Mouse (Mus musculus): ENCODE measurements around the gene Zcwpw1.
"Not testable (repeated sequence)": the region's sequence is repeated elsewhere in the genome, so short reads cannot be mapped to it uniquely, and the experiment has no call there.

Gene Zcwpw1
- long read RNA-seq, experiment 1, partial matches to known transcripts, result 0 of 1 reads
- long read RNA-seq, experiment 1, other reads (novel, unspliced or antisense), result 1 of 1 reads
- long read RNA-seq, experiment 2, partial matches to known transcripts, result 1 of 2 reads
- long read RNA-seq, experiment 2, other reads (novel, unspliced or antisense), result 1 of 2 reads

- intact Hi-C loops (cut with DNase I), result no loop called here
Observed at GRCm38 (mm10) chr5:137787151-137787928, at the start of gene Zcwpw1, which contains the start of gene Mepce. Gene Zcwpw1 (plus strand): TSS chr5:137787798. Gene Mepce (minus strand): TSS chr5:137787655.

GRCm38 (mm10) chr5:137738516-137738915, 49.1 kb upstream of the Zcwpw1 start:
- intact Hi-C loops (cut with DNase I), result no loop called here

- intact Hi-C loops (cut with DNase I), result no loop called here
Observed at GRCm38 (mm10) chr5:137739471-137739870, 48.1 kb upstream of the Zcwpw1 start.

- intact Hi-C loops (cut with DNase I), result loop anchor here (5.0 kb wide), 1 partner anchor 83 kb away; no protein-coding TSS in a partner anchor
Observed at GRCm38 (mm10) chr5:137740506-137740905, 47.1 kb upstream of the Zcwpw1 start.

- intact Hi-C loops (cut with DNase I), result loop anchor here (5.0 kb wide), 1 partner anchor 84 kb away; no protein-coding TSS in a partner anchor
Observed at GRCm38 (mm10) chr5:137741023-137741931, 46.3 kb upstream of the Zcwpw1 start, which contains the start of gene Nyap1. Gene Nyap1 (minus strand): TSS chr5:137741607.

GRCm38 (mm10) chr5:137742048-137742447, 45.5 kb upstream of the Zcwpw1 start:
- intact Hi-C loops (cut with DNase I), result loop anchor here (5.0 kb wide), 1 partner anchor 85 kb away; no protein-coding TSS in a partner anchor

- intact Hi-C loops (cut with DNase I), result loop anchor here (5.0 kb wide), 1 partner anchor 86 kb away; no protein-coding TSS in a partner anchor
Observed at GRCm38 (mm10) chr5:137742836-137743235, 44.8 kb upstream of the Zcwpw1 start.

GRCm38 (mm10) chr5:137744197-137744596, 43.4 kb upstream of the Zcwpw1 start:
- intact Hi-C loops (cut with DNase I), result loop anchor here (5.0 kb wide), 1 partner anchor 87 kb away; no protein-coding TSS in a partner anchor

GRCm38 (mm10) chr5:137745214-137746171, 42.1 kb upstream of the Zcwpw1 start, which contains the start of gene Tsc22d4:
Gene Tsc22d4 (plus strand): TSS chr5:137745730.
- intact Hi-C loops (cut with DNase I), result loop anchor here (5.0 kb wide), 1 partner anchor 58 kb away; no protein-coding TSS in a partner anchor

GRCm38 (mm10) chr5:137746282-137746850, 41.2 kb upstream of the Zcwpw1 start:
- intact Hi-C loops (cut with DNase I), result loop anchor here (5.0 kb wide), 1 partner anchor 59 kb away; no protein-coding TSS in a partner anchor

- intact Hi-C loops (cut with DNase I), result loop anchor here (5.0 kb wide), 1 partner anchor 60 kb away; no protein-coding TSS in a partner anchor
Observed at GRCm38 (mm10) chr5:137746851-137747325, 40.7 kb upstream of the Zcwpw1 start.

- intact Hi-C loops (cut with DNase I), result loop anchor here (5.0 kb wide), 1 partner anchor 60 kb away; no protein-coding TSS in a partner anchor
Observed at GRCm38 (mm10) chr5:137747326-137747961, 40.2 kb upstream of the Zcwpw1 start.

- intact Hi-C loops (cut with DNase I), result loop anchor here (5.0 kb wide), 1 partner anchor 61 kb away; no protein-coding TSS in a partner anchor
Observed at GRCm38 (mm10) chr5:137748130-137748770, 39.3 kb upstream of the Zcwpw1 start.

GRCm38 (mm10) chr5:137749196-137749836, 38.3 kb upstream of the Zcwpw1 start:
- intact Hi-C loops (cut with DNase I), result loop anchor here (5.0 kb wide), 1 partner anchor 62 kb away; no protein-coding TSS in a partner anchor

GRCm38 (mm10) chr5:137750212-137750611, 37.4 kb upstream of the Zcwpw1 start:
- intact Hi-C loops (cut with DNase I), result not testable (repeated sequence)

- intact Hi-C loops (cut with DNase I), result no loop called here
Observed at GRCm38 (mm10) chr5:137751221-137751887, 36.2 kb upstream of the Zcwpw1 start.

- intact Hi-C loops (cut with DNase I), result no loop called here
Observed at GRCm38 (mm10) chr5:137751988-137752387, 35.6 kb upstream of the Zcwpw1 start.
